Mouse (Mus musculus) frontal cortex, adult 2 months (tissue): ENCODE results near the gene Lpar5. TPM values are rescaled to one million over a fixed set of nuclear protein-coding genes. Genes with fewer than 3 reads are reported as not detected.
A peak's percentile ranks its signal among the peaks of the same experiment; 100 is the strongest.

Source experiments
- DNase-seq, 2 experiments: peaks; one replicate each; pipeline ENCODE4 v3.0.0; 2022; ENCODE audit warnings: low spot score in 1 of 2; ENCODE audit errors: extremely low spot score in 1 of 2
- polyA plus RNA-seq: library from polyadenylated mRNA; depleted of rRNA; stranded (reverse); fragments of >200 nt; gene quantifications from 2 replicates; pipeline ENCODE4 v1.2.3, GENCODE M21; 2012; rRNA removed

Lpar5 gene
- polyA plus RNA-seq, 1 experiment = 0.94 TPM

GRCm38 (mm10) chr6:125110927-125111326 is 43.2 kb downstream of the Lpar5 start:
- peak in 1 of 2 experiments; percentile 57 for DNase-seq

DNA sequence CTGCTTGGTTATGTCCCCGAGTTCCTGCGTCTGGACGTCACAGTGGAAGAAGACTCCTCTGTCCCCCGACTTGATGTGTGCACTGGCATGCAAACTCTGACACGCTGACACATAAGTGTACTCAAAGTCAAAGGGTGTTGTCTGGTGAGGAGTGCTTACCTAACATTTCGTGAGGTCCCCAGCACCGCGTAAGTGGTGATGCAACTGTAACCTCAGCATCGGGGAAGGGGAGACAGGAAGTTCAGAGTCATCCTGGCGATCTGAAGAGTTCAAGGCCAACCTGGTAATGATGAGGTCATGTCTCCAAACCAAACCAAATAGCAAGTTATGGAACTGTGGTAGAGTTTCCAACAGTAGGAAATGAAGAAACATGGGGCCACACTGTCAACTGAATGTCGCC is 44.8 kb downstream of the Lpar5 start:
- DNase-seq = no peak

GRCm38 (mm10) chr6:125119387-125119786 is 51.7 kb downstream of the Lpar5 start:
- no peak for DNase-seq

GRCm38 (mm10) chr6:125128724-125129123 is 61.0 kb downstream of the Lpar5 start:
- DNase-seq = no peak

- no peak for DNase-seq
Measured at GRCm38 (mm10) chr6:125129710-125130402, 62.1 kb downstream of the Lpar5 start.

DNA sequence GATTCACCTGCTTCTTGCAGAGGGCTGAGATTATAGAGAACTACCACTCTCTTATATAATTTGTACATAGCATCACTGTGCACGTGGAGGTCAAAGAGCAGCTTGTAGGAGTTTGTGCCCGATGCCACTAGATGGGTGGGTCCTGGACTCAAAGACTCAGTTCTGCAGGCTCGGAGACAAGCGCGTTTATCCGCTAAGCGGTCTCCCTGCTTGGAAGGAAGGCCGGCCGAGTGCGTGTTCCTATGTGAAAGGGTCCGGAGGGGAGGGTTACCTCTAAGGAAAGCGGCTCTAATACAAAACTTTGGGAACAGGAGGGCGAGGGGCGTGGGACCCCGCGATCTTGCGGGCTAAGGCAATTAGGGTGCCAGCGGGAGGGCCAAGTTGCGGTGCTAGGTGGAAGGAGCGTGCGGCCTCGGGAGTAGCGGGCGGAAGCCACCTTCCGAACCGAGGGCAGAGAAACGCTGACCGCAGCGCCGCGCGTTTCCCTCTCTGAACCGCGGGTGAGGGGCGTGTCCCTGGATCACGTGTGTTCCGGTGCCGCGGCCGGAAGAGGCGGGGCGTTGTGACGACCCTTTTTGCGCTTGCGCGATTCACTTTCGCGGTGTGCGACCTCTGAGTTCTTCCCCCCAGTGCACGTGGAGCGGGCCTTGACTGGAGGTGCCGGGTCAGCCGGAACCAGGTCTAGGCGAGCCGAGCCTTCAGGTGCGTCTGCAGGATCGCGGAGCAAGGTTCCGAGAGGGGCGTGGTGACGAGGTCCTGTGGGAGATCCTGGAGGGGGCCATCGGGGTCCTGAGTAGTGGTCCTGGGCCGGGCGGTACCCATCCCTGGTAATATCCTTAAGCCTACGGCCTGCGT is 63.8 kb downstream of the Lpar5 start, which contains the start of gene Nop2:
Nop2 (plus strand) TSS at position 608 of the 855 bp plus-strand sequence.
- DNase-seq = peak in 1 of 2 experiments; percentile 87

Other genes with a start within 250 kb of the Lpar5 start
- 133 and 147 TPM in 2 replicates for gene Usp5, start 238.4 kb upstream of the Lpar5 start, polyA plus RNA-seq
- 2.2 and 2.8 TPM in 2 replicates for gene Cdca3, start 238.4 kb upstream of the Lpar5 start, polyA plus RNA-seq
- gene Gnb3, start 227.6 kb upstream of the Lpar5 start, polyA plus RNA-seq = 0.50 and 0.53 TPM in 2 replicates
- 80.2 and 83.2 TPM in 2 replicates for gene P3h3, start 210.2 kb upstream of the Lpar5 start, polyA plus RNA-seq
- 190 and 200 TPM in 2 replicates for gene Gpr162, start 203.9 kb upstream of the Lpar5 start, polyA plus RNA-seq
- 0.64 and 1.3 TPM in 2 replicates for gene Cd4, start 179.7 kb upstream of the Lpar5 start, polyA plus RNA-seq
- 5.9 and 6.0 TPM in 2 replicates for gene Lag3, start 156.2 kb upstream of the Lpar5 start, polyA plus RNA-seq
- 1,541 and 1,645 TPM in 2 replicates for gene Ptms, start 147.8 kb upstream of the Lpar5 start, polyA plus RNA-seq
- gene Mlf2, start 136.5 kb upstream of the Lpar5 start, polyA plus RNA-seq = 689 and 754 TPM in 2 replicates
- gene Cops7a, start 102.4 kb upstream of the Lpar5 start, polyA plus RNA-seq = 261 and 265 TPM in 2 replicates
- gene Pianp, start 71.2 kb upstream of the Lpar5 start, polyA plus RNA-seq = 181 and 198 TPM in 2 replicates
- gene Zfp384, start 58.8 kb upstream of the Lpar5 start, polyA plus RNA-seq = 49.5 and 54.7 TPM in 2 replicates
- 70.8 and 74.9 TPM in 2 replicates for gene Ing4, start 28.2 kb upstream of the Lpar5 start, polyA plus RNA-seq
- gene Acrbp, start 18.2 kb upstream of the Lpar5 start, polyA plus RNA-seq = 23.0 and 23.9 TPM in 2 replicates
- 91.3 and 103 TPM in 2 replicates for gene Chd4, start 28.1 kb downstream of the Lpar5 start, polyA plus RNA-seq
- 22.0 and 22.3 TPM in 2 replicates for gene Nop2, start 64.0 kb downstream of the Lpar5 start, polyA plus RNA-seq
- 86.9 and 94.3 TPM in 2 replicates for gene Iffo1, start 77.3 kb downstream of the Lpar5 start, polyA plus RNA-seq
- gene Gapdh, start 98.5 kb downstream of the Lpar5 start, polyA plus RNA-seq = 4,623 and 6,295 TPM in 2 replicates
- gene Ncapd2, start 123.8 kb downstream of the Lpar5 start, polyA plus RNA-seq = 51.7 and 53.6 TPM in 2 replicates
- gene Mrpl51, start 123.9 kb downstream of the Lpar5 start, polyA plus RNA-seq = 46.7 and 48.7 TPM in 2 replicates
- 81.5 and 103 TPM in 2 replicates for gene Vamp1, start 147.6 kb downstream of the Lpar5 start, polyA plus RNA-seq
- 6.4 and 7.1 TPM in 2 replicates for gene Tapbpl, start 163.9 kb downstream of the Lpar5 start, polyA plus RNA-seq
- 0.14 TPM in 1 of 2 replicates, not detected in the other for gene Cd27, start 169.1 kb downstream of the Lpar5 start, polyA plus RNA-seq
- not detected in 2 replicates for gene Tuba3a, start 218.1 kb downstream of the Lpar5 start, polyA plus RNA-seq
- 13.2 and 14.2 TPM in 2 replicates for gene Ltbr, start 246.0 kb downstream of the Lpar5 start, polyA plus RNA-seq